Mouse (Mus musculus) right cerebral cortex, postnatal 36 days (tissue): ENCODE data around the gene Flcn.
A peak's percentile ranks its signal among the peaks of the same experiment; 100 is the strongest.

ENCODE experiments used
- DNase-seq, 2 experiments: peaks; one replicate each; pipeline ENCODE4 v3.0.0; 2022; ENCODE audit warnings: low spot score in 2 of 2, mixed read lengths in 1 of 2

Gene Flcn

GRCm38 (mm10) chr11:59769738-59770137 is 40.1 kb downstream of the Flcn start:
- DNase-seq: no peak

DNA sequence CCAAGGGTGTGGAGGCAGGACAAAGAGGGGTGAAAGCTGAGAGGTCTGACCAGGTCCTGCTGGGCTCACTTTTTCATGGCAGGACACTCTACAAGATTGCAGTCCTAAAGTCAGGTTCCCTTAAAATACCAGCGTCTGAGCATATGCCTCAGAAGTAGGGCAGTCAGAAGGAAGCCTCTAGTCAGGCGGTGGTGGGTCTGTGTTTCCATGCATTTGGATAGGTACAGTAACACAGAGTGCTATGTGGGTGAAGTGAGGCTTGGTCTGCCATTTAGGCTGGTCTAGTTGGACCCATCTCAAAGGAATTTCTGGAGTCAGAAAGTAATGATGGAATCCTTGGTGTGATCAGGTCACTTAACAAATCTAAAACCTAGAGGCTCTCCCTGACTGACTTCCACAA is 40.5 kb downstream of the Flcn start:
- DNase-seq: peak in 1 of 2 experiments; percentile 20

DNA sequence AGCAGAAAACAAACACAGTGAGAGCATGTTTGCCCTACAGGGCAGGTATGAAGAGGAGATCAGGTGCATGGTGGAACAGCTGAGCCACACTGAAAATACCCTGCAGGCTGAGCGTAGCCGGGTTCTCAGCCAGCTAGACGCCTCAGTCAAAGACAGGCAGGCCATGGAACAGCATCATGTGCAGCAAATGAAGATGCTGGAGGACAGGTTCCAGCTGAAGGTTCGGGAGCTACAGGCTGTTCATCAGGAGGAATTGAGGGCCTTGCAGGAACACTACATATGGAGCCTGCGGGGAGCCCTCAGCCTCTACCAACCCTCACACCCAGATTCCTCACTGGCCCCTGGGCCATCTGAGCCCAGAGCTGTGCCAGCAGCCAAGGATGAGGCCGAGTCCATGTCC is 49.0 kb downstream of the Flcn start:
- DNase-seq: no peak

- no peak for DNase-seq
Observed at GRCm38 (mm10) chr11:59759626-59760025, 50.2 kb downstream of the Flcn start.

GRCm38 (mm10) chr11:59759178-59759577 is 50.6 kb downstream of the Flcn start:
- DNase-seq: peak in 1 of 2 experiments; percentile 43

GRCm38 (mm10) chr11:59758191-59758985 is 51.4 kb downstream of the Flcn start:
- DNase-seq: no peak

GRCm38 (mm10) chr11:59756351-59756750 is 53.5 kb downstream of the Flcn start:
- DNase-seq: no peak

- DNase-seq: no peak
Observed at GRCm38 (mm10) chr11:59754504-59754903, 55.3 kb downstream of the Flcn start.

- DNase-seq: no peak
Observed at GRCm38 (mm10) chr11:59749050-59749449, 60.8 kb downstream of the Flcn start.

GRCm38 (mm10) chr11:59746614-59747013 is 63.2 kb downstream of the Flcn start:
- peak in 1 of 2 experiments; percentile 39 for DNase-seq

GRCm38 (mm10) chr11:59745851-59746250 is 64.0 kb downstream of the Flcn start:
- DNase-seq: no peak

- no peak for DNase-seq
Observed at GRCm38 (mm10) chr11:59744374-59744773, 65.4 kb downstream of the Flcn start.

GRCm38 (mm10) chr11:59743712-59744111 is 66.1 kb downstream of the Flcn start:
- no peak for DNase-seq

DNA sequence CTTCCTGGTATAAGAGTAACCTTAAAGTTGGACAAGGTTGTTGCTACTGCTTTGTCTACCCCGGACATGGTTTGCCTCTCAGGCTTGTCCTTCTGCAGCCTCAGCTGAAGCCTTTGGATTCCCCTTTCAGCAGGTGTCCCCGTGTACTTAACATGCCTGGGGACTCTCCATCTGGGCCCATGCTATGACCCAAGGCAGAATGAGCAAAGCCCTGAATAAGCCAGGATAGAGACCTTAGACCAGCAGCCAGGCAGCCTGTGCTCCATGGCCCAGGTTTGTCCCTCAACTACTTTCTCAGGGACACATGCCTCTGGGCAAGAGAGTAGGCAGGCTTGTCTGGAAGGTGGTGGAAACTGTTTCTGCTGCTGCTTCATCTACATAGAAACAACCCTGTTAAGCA is 66.5 kb downstream of the Flcn start:
- DNase-seq: no peak

GRCm38 (mm10) chr11:59741915-59742314 is 67.9 kb downstream of the Flcn start:
- no peak for DNase-seq
